Mouse (Mus musculus): Measurements from ENCODE around the gene Rnf207. TPM values are rescaled to one million over a fixed set of nuclear protein-coding genes. Genes with fewer than 3 reads are reported as not detected.

The Rnf207 gene
- polyA plus RNA-seq, 1 experiment from 2014 or later: 0.19 TPM

GRCm38 (mm10) chr4:152269967-152270366, 48.8 kb downstream of the Rnf207 start:
- Histone ChIP-seq H3K4me2 (ENCODE audit: low read depth, severe bottlenecking) (no peak overlapping the region), H3K36me3 (ENCODE audit: control insufficient read depth, insufficient read depth, low read length) (no peaks in the 10 kb centered on the region), H3K4me1 (ENCODE audit: control insufficient read depth, insufficient read depth, low read length) (peaks cover 27% of the 10 kb centered on the region), H3K4me3 (ENCODE audit: low read depth, low read length) (no peak overlapping the region), H3K9ac (ENCODE audit: low read length) (no peak overlapping the region), H3K27ac (replicated peaks; ENCODE audit: low read depth, low read length) (no peak overlapping the region), H3K9me3 (ENCODE audit: control insufficient read depth, low read length) (no peaks in the 10 kb centered on the region), H3K27me3 (ENCODE audit: control insufficient read depth, insufficient read depth, low read length) (peaks cover 3% of the 10 kb centered on the region)
- 82% methylated on average over 13 of the region's 13 CpGs for WGBS
- ATAC-seq (ENCODE audit: insufficient number of reproducible peaks, low FRiP score, low TSS enrichment, low read depth) (no peak), DNase-seq (ENCODE audit: low spot score) (no peak)

GRCm38 (mm10) chr4:152267748-152268369, 50.9 kb downstream of the Rnf207 start:
- no peak overlapping the region for H3K4me3 ChIP-seq (ENCODE audit: low read depth, low read length)
- no peak overlapping the region for H3K4me2 ChIP-seq (ENCODE audit: low read depth, severe bottlenecking)
- 79% methylated on average over 13 of the region's 13 CpGs for WGBS
- H3K9me3 ChIP-seq (ENCODE audit: control insufficient read depth, low read length): no peaks in the 10 kb centered on the region
- no peak overlapping the region for H3K27ac ChIP-seq (replicated peaks; ENCODE audit: low read depth, low read length)
- ATAC-seq (ENCODE audit: insufficient number of reproducible peaks, low FRiP score, low TSS enrichment, low read depth): no peak
- DNase-seq (ENCODE audit: low spot score): no peak
- H3K27me3 ChIP-seq (ENCODE audit: control insufficient read depth, insufficient read depth, low read length): no peaks in the 10 kb centered on the region
- no peaks in the 10 kb centered on the region for H3K36me3 ChIP-seq (ENCODE audit: control insufficient read depth, insufficient read depth, low read length)
- H3K4me1 ChIP-seq (ENCODE audit: control insufficient read depth, insufficient read depth, low read length): peaks cover 14% of the 10 kb centered on the region
- no peak overlapping the region for H3K9ac ChIP-seq (ENCODE audit: low read length)

GRCm38 (mm10) chr4:152266236-152266895, 52.4 kb downstream of the Rnf207 start:
- Histone ChIP-seq H3K4me3 (ENCODE audit: low read depth, low read length) (no peak overlapping the region), H3K36me3 (ENCODE audit: control insufficient read depth, insufficient read depth, low read length) (no peaks in the 10 kb centered on the region), H3K4me1 (ENCODE audit: control insufficient read depth, insufficient read depth, low read length) (peaks cover 3% of the 10 kb centered on the region; the same call in 1 of the 2 replicates), H3K27ac (replicated peaks; ENCODE audit: low read depth, low read length) (no peak overlapping the region), H3K27me3 (ENCODE audit: control insufficient read depth, insufficient read depth, low read length) (no peaks in the 10 kb centered on the region), H3K4me2 (ENCODE audit: low read depth, severe bottlenecking) (no peak overlapping the region), H3K9me3 (ENCODE audit: control insufficient read depth, low read length) (no peaks in the 10 kb centered on the region), H3K9ac (ENCODE audit: low read length) (no peak overlapping the region)
- no peak for ATAC-seq (ENCODE audit: insufficient number of reproducible peaks, low FRiP score, low TSS enrichment, low read depth)
- 51% methylated on average over 10 of the region's 10 CpGs for WGBS
- no peak for DNase-seq (ENCODE audit: low spot score)

GRCm38 (mm10) chr4:152265791-152266190, 53.0 kb downstream of the Rnf207 start:
- Histone ChIP-seq H3K9me3 (ENCODE audit: control insufficient read depth, low read length) (no peaks in the 10 kb centered on the region), H3K9ac (ENCODE audit: low read length) (no peak overlapping the region), H3K4me1 (ENCODE audit: control insufficient read depth, insufficient read depth, low read length) (peaks cover 3% of the 10 kb centered on the region; the same call in 1 of the 2 replicates), H3K36me3 (ENCODE audit: control insufficient read depth, insufficient read depth, low read length) (no peaks in the 10 kb centered on the region), H3K4me2 (ENCODE audit: low read depth, severe bottlenecking) (no peak overlapping the region), H3K27me3 (ENCODE audit: control insufficient read depth, insufficient read depth, low read length) (no peaks in the 10 kb centered on the region), H3K4me3 (ENCODE audit: low read depth, low read length) (no peak overlapping the region), H3K27ac (replicated peaks; ENCODE audit: low read depth, low read length) (no peak overlapping the region)
- DNase-seq (ENCODE audit: low spot score): no peak
- no peak for ATAC-seq (ENCODE audit: insufficient number of reproducible peaks, low FRiP score, low TSS enrichment, low read depth)
- WGBS: 61% methylated on average over 5 of the region's 5 CpGs

- 87% methylated on average over 9 of the region's 9 CpGs for WGBS
- no peak overlapping the region for H3K4me3 ChIP-seq (ENCODE audit: low read depth, low read length)
- H3K9me3 ChIP-seq (ENCODE audit: control insufficient read depth, low read length): no peaks in the 10 kb centered on the region
- H3K27me3 ChIP-seq (ENCODE audit: control insufficient read depth, insufficient read depth, low read length): no peaks in the 10 kb centered on the region
- DNase-seq (ENCODE audit: low spot score) (no peak), ATAC-seq (ENCODE audit: insufficient number of reproducible peaks, low FRiP score, low TSS enrichment, low read depth) (no peak)
- no peaks in the 10 kb centered on the region for H3K36me3 ChIP-seq (ENCODE audit: control insufficient read depth, insufficient read depth, low read length)
- no peak overlapping the region for H3K4me2 ChIP-seq (ENCODE audit: low read depth, severe bottlenecking)
- peaks cover 3% of the 10 kb centered on the region; the same call in 1 of the 2 replicates for H3K4me1 ChIP-seq (ENCODE audit: control insufficient read depth, insufficient read depth, low read length)
- H3K27ac ChIP-seq (replicated peaks; ENCODE audit: low read depth, low read length): no peak overlapping the region
- H3K9ac ChIP-seq (ENCODE audit: low read length): no peak overlapping the region
These were observed 53.8 kb downstream of the Rnf207 start for GRCm38 (mm10) chr4:152264867-152265568.

GRCm38 (mm10) chr4:152264177-152264530, 54.6 kb downstream of the Rnf207 start:
- Histone ChIP-seq H3K9ac (ENCODE audit: low read length) (no peak overlapping the region), H3K4me1 (ENCODE audit: control insufficient read depth, insufficient read depth, low read length) (peaks cover 3% of the 10 kb centered on the region; the same call in 1 of the 2 replicates), H3K27ac (replicated peaks; ENCODE audit: low read depth, low read length) (no peak overlapping the region), H3K4me2 (ENCODE audit: low read depth, severe bottlenecking) (no peak overlapping the region; the same call in 1 of the 2 replicates), H3K9me3 (ENCODE audit: control insufficient read depth, low read length) (no peaks in the 10 kb centered on the region), H3K4me3 (ENCODE audit: low read depth, low read length) (no peak overlapping the region), H3K27me3 (ENCODE audit: control insufficient read depth, insufficient read depth, low read length) (no peaks in the 10 kb centered on the region), H3K36me3 (ENCODE audit: control insufficient read depth, insufficient read depth, low read length) (no peaks in the 10 kb centered on the region)
- DNase-seq (ENCODE audit: low spot score): no peak
- ATAC-seq (ENCODE audit: insufficient number of reproducible peaks, low FRiP score, low TSS enrichment, low read depth): no peak
- WGBS: 50% methylated on average over 4 of the region's 4 CpGs

- WGBS: 34% methylated on average over 10 of the region's 10 CpGs
- Histone ChIP-seq H3K27ac (replicated peaks; ENCODE audit: low read depth, low read length) (no peak overlapping the region), H3K9me3 (ENCODE audit: control insufficient read depth, low read length) (no peaks in the 10 kb centered on the region), H3K4me3 (ENCODE audit: low read depth, low read length) (no peak overlapping the region), H3K4me1 (ENCODE audit: control insufficient read depth, insufficient read depth, low read length) (peaks cover 3% of the 10 kb centered on the region; the same call in 1 of the 2 replicates), H3K4me2 (ENCODE audit: low read depth, severe bottlenecking) (no peak overlapping the region; the same call in 1 of the 2 replicates), H3K27me3 (ENCODE audit: control insufficient read depth, insufficient read depth, low read length) (no peaks in the 10 kb centered on the region), H3K9ac (ENCODE audit: low read length) (no peak overlapping the region), H3K36me3 (ENCODE audit: control insufficient read depth, insufficient read depth, low read length) (no peaks in the 10 kb centered on the region)
- no peak for ATAC-seq (ENCODE audit: insufficient number of reproducible peaks, low FRiP score, low TSS enrichment, low read depth)
- no peak for DNase-seq (ENCODE audit: low spot score)
These were observed 55.1 kb downstream of the Rnf207 start for GRCm38 (mm10) chr4:152263512-152264176.

- H3K4me2 ChIP-seq (ENCODE audit: low read depth, severe bottlenecking): no peak overlapping the region
- no peak overlapping the region for H3K27ac ChIP-seq (replicated peaks; ENCODE audit: low read depth, low read length)
- H3K27me3 ChIP-seq (ENCODE audit: control insufficient read depth, insufficient read depth, low read length): no peaks in the 10 kb centered on the region
- H3K4me1 ChIP-seq (ENCODE audit: control insufficient read depth, insufficient read depth, low read length): peaks cover 3% of the 10 kb centered on the region; the same call in 1 of the 2 replicates
- H3K36me3 ChIP-seq (ENCODE audit: control insufficient read depth, insufficient read depth, low read length): no peaks in the 10 kb centered on the region
- no peak overlapping the region for H3K4me3 ChIP-seq (ENCODE audit: low read depth, low read length)
- no peak for DNase-seq (ENCODE audit: low spot score)
- ATAC-seq (ENCODE audit: insufficient number of reproducible peaks, low FRiP score, low TSS enrichment, low read depth): no peak
- WGBS: 67% methylated on average over 9 of the region's 9 CpGs
- no peak overlapping the region for H3K9ac ChIP-seq (ENCODE audit: low read length)
- no peaks in the 10 kb centered on the region for H3K9me3 ChIP-seq (ENCODE audit: control insufficient read depth, low read length)
These were observed 55.7 kb downstream of the Rnf207 start for GRCm38 (mm10) chr4:152263089-152263488.
